Mouse (Mus musculus) midbrain, embryonic 12.5 days (tissue): ENCODE data around the gene Arhgap22. TPM values are rescaled to one million over a fixed set of nuclear protein-coding genes. Genes with fewer than 3 reads are reported as not detected.

ENCODE experiments used
- ATAC-seq: fragments of 200-750 bp; cut with Nextera tagmentation; 2 replicates; pipeline ENCODE4 v1.8.0; 2017; ENCODE audit warnings: low read depth, moderate TSS enrichment, moderate library complexity; ENCODE audit not compliant: low FRiP score
- H3K27ac ChIP-seq: fragments of 300-500 bp; sonication (generic); replicated peaks from 2 replicates; pipeline ENCODE4 v1.5.1; 2016; ENCODE audit warnings: mild to moderate bottlenecking
- H3K27me3 ChIP-seq: fragments of 300-500 bp; sonication (generic); 2 replicates; pipeline ENCODE4 v1.6.1; 2016; ENCODE audit warnings: mild to moderate bottlenecking
- H3K36me3 ChIP-seq: fragments of 300-500 bp; sonication (generic); 2 replicates; pipeline ENCODE4 v1.6.1; 2016
- H3K4me1 ChIP-seq: fragments of 300-500 bp; sonication (generic); 2 replicates; pipeline ENCODE4 v1.6.1; 2016
- H3K4me2 ChIP-seq: fragments of 300-500 bp; sonication (generic); replicated peaks from 2 replicates; pipeline ENCODE4 v1.6.1; 2016; ENCODE audit warnings: mild to moderate bottlenecking, moderate library complexity
- H3K4me3 ChIP-seq: fragments of 300-500 bp; sonication (generic); 2 replicates; pipeline ENCODE4 v1.5.1; 2016; ENCODE audit warnings: mild to moderate bottlenecking
- H3K9ac ChIP-seq: fragments of 300-500 bp; sonication (generic); replicated peaks from 2 replicates; pipeline ENCODE4 v1.6.1; 2016; ENCODE audit warnings: mild to moderate bottlenecking, moderate library complexity
- H3K9me3 ChIP-seq: fragments of 300-500 bp; sonication (generic); 2 replicates; pipeline ENCODE4 v1.6.1; 2016; ENCODE audit warnings: mild to moderate bottlenecking
- WGBS: fragments of 180-500 bp; shearing (Covaris S2); methylation state at CpG from one replicate; pipeline ENCODE4 v1.1.7; 2016; 5-methylcytosine and 5-hydroxymethylcytosine counted together
- polyA plus RNA-seq: library from polyadenylated mRNA; unstranded; fragments of >200 nt; fragmentation: Nextera tagmentation; extraction: Ambion mirVana; gene quantifications from 2 replicates; pipeline ENCODE4 v1.2.1, GENCODE M21; 2016

The Arhgap22 gene
- polyA plus RNA-seq, 1 experiment from 2014 or later, result 0.89 TPM

GRCm38 (mm10) chr14:33398065-33398860 lies 184.4 kb downstream of the Arhgap22 start:
- Histone ChIP-seq H3K27me3 (no peaks in the 10 kb centered on the region), H3K9ac (no peak overlapping the region), H3K4me3 (no peak overlapping the region), H3K9me3 (no peaks in the 10 kb centered on the region), H3K36me3 (peaks cover 16% of the 10 kb centered on the region), H3K4me1 (no peaks in the 10 kb centered on the region), H3K4me2 (no peak overlapping the region), H3K27ac (no peak overlapping the region)
- no peak for ATAC-seq
- 85% methylated on average over 5 of the region's 5 CpGs for WGBS

- Histone ChIP-seq H3K9ac (no peak overlapping the region), H3K27ac (no peak overlapping the region), H3K36me3 (peaks cover 16% of the 10 kb centered on the region), H3K4me1 (no peaks in the 10 kb centered on the region), H3K4me3 (no peak overlapping the region), H3K9me3 (no peaks in the 10 kb centered on the region), H3K4me2 (no peak overlapping the region), H3K27me3 (no peaks in the 10 kb centered on the region)
- 75% methylated on average over 3 of the region's 3 CpGs for WGBS
- no peak for ATAC-seq
These were observed 186.2 kb downstream of the Arhgap22 start for GRCm38 (mm10) chr14:33400019-33400418.

GRCm38 (mm10) chr14:33402331-33402730 lies 188.5 kb downstream of the Arhgap22 start:
- ATAC-seq, result no peak
- Histone ChIP-seq H3K27ac (no peak overlapping the region), H3K4me1 (no peaks in the 10 kb centered on the region), H3K9ac (no peak overlapping the region), H3K27me3 (no peaks in the 10 kb centered on the region), H3K36me3 (peaks cover 19% of the 10 kb centered on the region), H3K4me3 (no peak overlapping the region), H3K9me3 (no peaks in the 10 kb centered on the region), H3K4me2 (no peak overlapping the region)
- 88% methylated on average over 1 of the region's 1 CpGs for WGBS

DNA sequence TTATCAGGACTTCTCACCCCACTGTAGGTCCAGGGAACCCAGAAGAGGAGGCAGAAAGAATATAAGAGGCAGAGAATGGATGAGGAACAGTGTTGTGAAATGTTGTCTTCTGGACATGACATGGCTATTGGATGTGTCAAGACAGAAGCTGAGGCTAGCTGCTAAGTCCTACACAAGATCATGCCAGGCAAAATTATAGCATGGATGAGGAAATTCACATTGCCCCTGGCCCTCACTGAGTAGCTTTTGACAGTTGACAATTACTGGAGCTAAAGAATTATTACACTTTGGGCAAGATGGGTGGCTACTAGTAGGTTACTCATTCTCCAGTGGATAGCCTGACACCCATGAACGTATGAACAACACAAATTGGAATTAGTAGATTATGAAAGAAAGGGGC lies 201.9 kb downstream of the Arhgap22 start:
- no peaks in the 10 kb centered on the region for H3K4me1 ChIP-seq
- H3K9me3 ChIP-seq, result no peaks in the 10 kb centered on the region
- no peak overlapping the region for H3K4me3 ChIP-seq
- no peak overlapping the region for H3K9ac ChIP-seq
- H3K4me2 ChIP-seq, result no peak overlapping the region
- WGBS, result 96% methylated on average over 1 of the region's 1 CpGs
- no peaks in the 10 kb centered on the region for H3K27me3 ChIP-seq
- no peak for ATAC-seq
- no peak overlapping the region for H3K27ac ChIP-seq
- H3K36me3 ChIP-seq, result no peaks in the 10 kb centered on the region

GRCm38 (mm10) chr14:33418311-33418909 lies 204.6 kb downstream of the Arhgap22 start:
- ATAC-seq, result no peak
- H3K27me3 ChIP-seq, result no peaks in the 10 kb centered on the region
- H3K4me2 ChIP-seq, result no peak overlapping the region
- WGBS, result 93% methylated on average over 3 of the region's 3 CpGs
- H3K9me3 ChIP-seq, result no peaks in the 10 kb centered on the region
- no peaks in the 10 kb centered on the region for H3K4me1 ChIP-seq
- no peaks in the 10 kb centered on the region for H3K36me3 ChIP-seq
- H3K4me3 ChIP-seq, result no peak overlapping the region
- no peak overlapping the region for H3K27ac ChIP-seq
- no peak overlapping the region for H3K9ac ChIP-seq

Other genes with a start within 250 kb of the Arhgap22 start
- 0.35 and 0.37 TPM in 2 replicates for gene Lrrc18, start 222.6 kb upstream of the Arhgap22 start, polyA plus RNA-seq
- 0.17 and 0.63 TPM in 2 replicates for gene Wdfy4, start 28.5 kb upstream of the Arhgap22 start, polyA plus RNA-seq
- 25.9 and 30.0 TPM in 2 replicates for gene Mapk8, start 233.1 kb downstream of the Arhgap22 start, polyA plus RNA-seq